Mouse (Mus musculus) right cerebral cortex, postnatal 25 days (tissue): ENCODE data around the gene Trp53rkb.
"Not testable (repeated sequence)": the region's sequence is repeated elsewhere in the genome, so short reads cannot be mapped to it uniquely, and the experiment has no call there.

Experiments
- DNase-seq: peaks from one replicate; pipeline ENCODE4 v3.0.0; 2022

Trp53rkb gene

GRCm38 (mm10) chr2:166792355-166792754, at the start of gene Trp53rkb:
Trp53rkb (plus strand) TSS chr2:166792531.
- no peak for DNase-seq

- DNase-seq: no peak
Measured at GRCm38 (mm10) chr2:166743504-166743903, 48.8 kb upstream of the Trp53rkb start.

GRCm38 (mm10) chr2:166744433-166744832, 47.9 kb upstream of the Trp53rkb start:
- no peak for DNase-seq

GRCm38 (mm10) chr2:166745849-166746248, 46.5 kb upstream of the Trp53rkb start:
- DNase-seq: no peak

GRCm38 (mm10) chr2:166746261-166746913, 45.9 kb upstream of the Trp53rkb start:
- DNase-seq: not testable (repeated sequence)

- DNase-seq: no peak
Measured at GRCm38 (mm10) chr2:166750620-166751191, 41.6 kb upstream of the Trp53rkb start.

GRCm38 (mm10) chr2:166754194-166754593, 38.1 kb upstream of the Trp53rkb start:
- DNase-seq: no peak

- no peak for DNase-seq
Measured at GRCm38 (mm10) chr2:166754760-166755159, 37.6 kb upstream of the Trp53rkb start.

GRCm38 (mm10) chr2:166757969-166758368, 34.4 kb upstream of the Trp53rkb start:
- DNase-seq: no peak

- DNase-seq: peak; percentile 20
Measured at GRCm38 (mm10) chr2:166764051-166764450, 28.3 kb upstream of the Trp53rkb start.

GRCm38 (mm10) chr2:166767591-166767990, 24.7 kb upstream of the Trp53rkb start:
- no peak for DNase-seq

- no peak for DNase-seq
Measured at GRCm38 (mm10) chr2:166771396-166771795, 20.9 kb upstream of the Trp53rkb start.

- no peak for DNase-seq
Measured at GRCm38 (mm10) chr2:166773587-166773986, 18.7 kb upstream of the Trp53rkb start.

GRCm38 (mm10) chr2:166774275-166774674, 18.1 kb upstream of the Trp53rkb start:
- DNase-seq: no peak

- DNase-seq: no peak
Measured at GRCm38 (mm10) chr2:166775357-166775893, 16.9 kb upstream of the Trp53rkb start.

GRCm38 (mm10) chr2:166776272-166776671, 16.1 kb upstream of the Trp53rkb start:
- no peak for DNase-seq

- DNase-seq: no peak
Measured at GRCm38 (mm10) chr2:166779956-166780355, 12.4 kb upstream of the Trp53rkb start.

- DNase-seq: peak; percentile 73
Measured at GRCm38 (mm10) chr2:166780980-166781578, 11.3 kb upstream of the Trp53rkb start.

GRCm38 (mm10) chr2:166784376-166784775, 8.0 kb upstream of the Trp53rkb start:
- DNase-seq: no peak

GRCm38 (mm10) chr2:166786353-166787004, 5.9 kb upstream of the Trp53rkb start:
- DNase-seq: peak; percentile 94

- no peak for DNase-seq
Measured at GRCm38 (mm10) chr2:166791738-166792137, 593 bp upstream of the Trp53rkb start.

GRCm38 (mm10) chr2:166793542-166794214, 1.3 kb downstream of the Trp53rkb start:
- DNase-seq: peak; percentile 84
